Mouse (Mus musculus): ENCODE measurements at regions not wholly inside any gene's neighbourhood (a gene's known extent, or its start where the extent isn't known, plus 50 kb on each side); places are given as distances from the start of the nearest gene placed in this dataset.

DNA sequence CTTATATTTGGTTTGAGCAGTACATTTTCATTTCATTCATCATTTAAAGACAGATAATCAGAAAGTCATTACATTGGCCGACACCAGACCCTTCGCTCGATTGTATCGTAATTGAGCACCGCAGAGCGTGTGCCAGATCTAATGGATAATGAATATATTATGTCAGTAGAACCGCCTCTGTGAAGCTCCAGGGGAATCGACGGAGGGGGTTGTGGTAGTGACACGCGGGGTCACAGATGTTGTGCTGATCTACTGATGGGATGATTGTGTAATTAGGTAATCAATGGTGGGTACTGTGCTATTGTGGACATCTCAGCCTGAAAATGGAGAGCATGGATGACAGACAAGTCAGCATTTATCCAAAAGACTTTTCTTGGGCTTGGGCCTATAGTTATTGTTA is 414.3 kb upstream of the Tenm2 start:
- Histone ChIP-seq H3K9me3 (ENCODE audit: control insufficient read depth, low read length) (no peaks in the 10 kb centered on the region), H3K4me2 (replicated peaks; ENCODE audit: low read depth, low read length) (no peak overlapping the region), H3K4me1 (ENCODE audit: control insufficient read depth, insufficient read depth, low read length) (no peaks in the 10 kb centered on the region), H3K27me3 (ENCODE audit: control insufficient read depth, insufficient read depth, low read length) (no peaks in the 10 kb centered on the region), H3K4me3 (ENCODE audit: low read length) (no peak overlapping the region), H3K9ac (ENCODE audit: low read depth, low read length) (no peak overlapping the region), H3K27ac (ENCODE audit: low read depth, low read length) (no peak overlapping the region), H3K36me3 (ENCODE audit: control insufficient read depth, insufficient read depth, low read length) (no peaks in the 10 kb centered on the region)
- 94% methylated on average over 11 of the region's 11 CpGs for WGBS
- ATAC-seq (ENCODE audit: low FRiP score, low TSS enrichment) = no peak

DNA sequence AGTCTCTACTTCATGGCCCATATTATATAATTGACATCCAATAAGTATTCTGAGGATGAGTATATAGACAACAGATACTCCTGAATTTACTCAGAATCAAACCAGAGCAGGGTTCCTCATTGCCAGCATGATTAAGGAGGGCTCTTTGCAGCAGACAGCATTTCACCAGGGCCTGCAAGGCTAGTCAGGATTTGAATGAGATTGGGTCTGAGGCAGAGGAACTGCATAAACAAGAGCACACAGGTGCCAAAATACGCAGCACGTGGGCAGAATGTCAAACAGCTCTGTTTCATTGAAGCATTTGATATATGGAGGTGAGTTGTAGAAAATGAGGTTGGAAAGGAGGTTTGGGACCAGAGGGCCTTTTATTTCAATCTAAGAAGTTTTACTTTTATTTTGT is 387.5 kb upstream of the Tenm2 start:
- H3K4me2 ChIP-seq (replicated peaks; ENCODE audit: low read depth, low read length) = no peak overlapping the region
- no peaks in the 10 kb centered on the region for H3K9me3 ChIP-seq (ENCODE audit: control insufficient read depth, low read length)
- no peak for ATAC-seq (ENCODE audit: low FRiP score, low TSS enrichment)
- WGBS = 61% methylated on average over 2 of the region's 2 CpGs
- no peaks in the 10 kb centered on the region for H3K4me1 ChIP-seq (ENCODE audit: control insufficient read depth, insufficient read depth, low read length)
- H3K27me3 ChIP-seq (ENCODE audit: control insufficient read depth, insufficient read depth, low read length) = no peaks in the 10 kb centered on the region
- no peak overlapping the region for H3K9ac ChIP-seq (ENCODE audit: low read depth, low read length)
- no peak overlapping the region for H3K27ac ChIP-seq (ENCODE audit: low read depth, low read length)
- no peak overlapping the region for H3K4me3 ChIP-seq (ENCODE audit: low read length)
- no peaks in the 10 kb centered on the region for H3K36me3 ChIP-seq (ENCODE audit: control insufficient read depth, insufficient read depth, low read length)

DNA sequence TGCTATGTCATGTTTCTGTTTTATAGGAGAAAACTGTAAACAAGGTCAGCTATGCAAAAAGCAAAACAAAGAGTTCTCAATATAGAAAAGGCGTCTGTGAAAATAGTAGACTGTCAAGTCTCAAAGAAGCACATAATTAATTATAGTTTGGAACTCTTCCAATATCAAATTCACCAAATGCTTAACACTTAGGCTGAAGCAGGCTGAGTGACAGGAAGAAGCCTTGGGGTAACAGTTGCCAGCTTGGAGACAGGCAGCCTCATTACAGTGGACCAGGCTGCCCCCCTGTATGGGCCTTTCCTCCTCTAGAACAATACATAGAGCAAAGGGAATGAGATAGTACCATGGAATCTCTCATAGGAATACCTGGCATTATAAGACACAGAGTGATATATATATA is 364.8 kb upstream of the Tenm2 start:
- Histone ChIP-seq H3K36me3 (ENCODE audit: control insufficient read depth, insufficient read depth, low read length) (no peaks in the 10 kb centered on the region), H3K27me3 (ENCODE audit: control insufficient read depth, insufficient read depth, low read length) (no peaks in the 10 kb centered on the region), H3K27ac (ENCODE audit: low read depth, low read length) (no peak overlapping the region), H3K4me3 (ENCODE audit: low read length) (no peak overlapping the region), H3K9ac (ENCODE audit: low read depth, low read length) (no peak overlapping the region), H3K4me1 (ENCODE audit: control insufficient read depth, insufficient read depth, low read length) (no peaks in the 10 kb centered on the region), H3K4me2 (replicated peaks; ENCODE audit: low read depth, low read length) (no peak overlapping the region), H3K9me3 (ENCODE audit: control insufficient read depth, low read length) (no peaks in the 10 kb centered on the region)
- 70% methylated on average over 1 of the region's 1 CpGs for WGBS
- no peak for ATAC-seq (ENCODE audit: low FRiP score, low TSS enrichment)

DNA sequence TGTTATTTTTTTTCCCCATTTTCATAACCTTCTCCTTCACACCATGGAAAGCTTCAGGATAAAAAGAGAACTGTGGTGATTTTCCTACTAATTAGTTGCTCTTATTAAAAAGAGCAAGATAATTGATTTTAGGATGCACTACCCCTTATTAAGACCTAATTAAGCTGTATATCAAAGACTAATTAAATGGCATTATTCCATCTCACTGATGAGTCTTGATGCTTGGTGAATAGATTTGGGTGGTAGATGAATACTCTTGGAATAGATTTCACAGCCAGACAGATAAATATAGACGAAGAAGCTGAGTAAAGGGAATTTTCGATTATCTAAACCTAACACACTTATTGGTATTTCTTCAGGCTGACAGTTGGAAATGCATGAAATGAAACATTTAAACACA is 346.5 kb upstream of the Tenm2 start:
- no peak for ATAC-seq (ENCODE audit: low FRiP score, low TSS enrichment)
- no peaks in the 10 kb centered on the region for H3K4me1 ChIP-seq (ENCODE audit: control insufficient read depth, insufficient read depth, low read length)
- H3K27ac ChIP-seq (ENCODE audit: low read depth, low read length) = no peak overlapping the region
- no peak overlapping the region for H3K9ac ChIP-seq (ENCODE audit: low read depth, low read length)
- no peak overlapping the region for H3K4me2 ChIP-seq (replicated peaks; ENCODE audit: low read depth, low read length)
- 87% methylated on average over 2 of the region's 2 CpGs for WGBS
- no peaks in the 10 kb centered on the region for H3K27me3 ChIP-seq (ENCODE audit: control insufficient read depth, insufficient read depth, low read length)
- H3K36me3 ChIP-seq (ENCODE audit: control insufficient read depth, insufficient read depth, low read length) = no peaks in the 10 kb centered on the region
- no peaks in the 10 kb centered on the region for H3K9me3 ChIP-seq (ENCODE audit: control insufficient read depth, low read length)
- H3K4me3 ChIP-seq (ENCODE audit: low read length) = no peak overlapping the region

DNA sequence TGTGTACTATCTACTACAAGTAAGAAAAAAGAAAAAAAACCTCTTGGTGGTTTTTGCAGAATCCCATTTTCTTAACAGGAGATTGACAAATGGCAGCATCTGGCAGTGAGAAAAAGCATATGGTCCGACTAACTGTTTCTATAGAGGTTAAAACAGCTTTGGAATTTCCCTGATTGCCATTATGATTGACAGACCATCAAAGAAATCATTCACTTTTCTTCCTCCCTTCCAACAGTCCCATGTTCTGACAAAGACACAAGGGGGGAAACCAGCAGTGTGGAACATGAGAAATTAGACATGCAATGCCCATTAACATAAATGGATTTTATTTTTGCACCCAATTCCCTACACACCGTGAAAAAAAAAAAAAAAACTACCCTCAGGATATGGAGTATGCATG is 297.9 kb upstream of the Tenm2 start:
- Histone ChIP-seq H3K4me1 (ENCODE audit: control insufficient read depth, insufficient read depth, low read length) (no peaks in the 10 kb centered on the region), H3K4me3 (ENCODE audit: low read length) (no peak overlapping the region), H3K9ac (ENCODE audit: low read depth, low read length) (no peak overlapping the region), H3K27ac (ENCODE audit: low read depth, low read length) (no peak overlapping the region), H3K9me3 (ENCODE audit: control insufficient read depth, low read length) (no peaks in the 10 kb centered on the region), H3K36me3 (ENCODE audit: control insufficient read depth, insufficient read depth, low read length) (no peaks in the 10 kb centered on the region), H3K4me2 (replicated peaks; ENCODE audit: low read depth, low read length) (no peak overlapping the region), H3K27me3 (ENCODE audit: control insufficient read depth, insufficient read depth, low read length) (no peaks in the 10 kb centered on the region)
- WGBS = 70% methylated on average over 2 of the region's 2 CpGs
- no peak for ATAC-seq (ENCODE audit: low FRiP score, low TSS enrichment)

DNA sequence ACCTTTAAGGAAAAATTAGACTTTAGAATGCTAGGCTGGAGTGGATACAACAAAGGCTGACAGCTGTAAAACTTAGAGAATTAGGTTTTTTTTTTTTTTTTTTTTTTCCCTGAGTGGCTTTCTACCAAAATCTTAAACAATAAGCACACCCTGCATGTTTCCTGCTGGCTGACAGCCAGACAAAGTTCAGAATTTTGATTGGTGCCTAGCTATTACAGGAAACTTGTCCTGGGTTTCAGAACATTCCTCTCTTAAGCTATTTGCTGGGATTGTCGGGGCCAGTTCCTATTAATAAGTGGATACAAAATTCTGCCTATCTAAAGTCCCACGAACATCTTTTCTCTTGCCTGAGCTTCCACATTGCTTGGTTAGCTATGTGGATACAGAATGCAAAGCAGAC is 296.7 kb upstream of the Tenm2 start:
- Histone ChIP-seq H3K27ac (ENCODE audit: low read depth, low read length) (no peak overlapping the region), H3K9me3 (ENCODE audit: control insufficient read depth, low read length) (no peaks in the 10 kb centered on the region), H3K4me3 (ENCODE audit: low read length) (no peak overlapping the region), H3K4me2 (replicated peaks; ENCODE audit: low read depth, low read length) (no peak overlapping the region), H3K36me3 (ENCODE audit: control insufficient read depth, insufficient read depth, low read length) (no peaks in the 10 kb centered on the region), H3K9ac (ENCODE audit: low read depth, low read length) (no peak overlapping the region), H3K27me3 (ENCODE audit: control insufficient read depth, insufficient read depth, low read length) (no peaks in the 10 kb centered on the region), H3K4me1 (ENCODE audit: control insufficient read depth, insufficient read depth, low read length) (no peaks in the 10 kb centered on the region)
- WGBS = 55% methylated on average over 2 of the region's 2 CpGs
- no peak for ATAC-seq (ENCODE audit: low FRiP score, low TSS enrichment)

DNA sequence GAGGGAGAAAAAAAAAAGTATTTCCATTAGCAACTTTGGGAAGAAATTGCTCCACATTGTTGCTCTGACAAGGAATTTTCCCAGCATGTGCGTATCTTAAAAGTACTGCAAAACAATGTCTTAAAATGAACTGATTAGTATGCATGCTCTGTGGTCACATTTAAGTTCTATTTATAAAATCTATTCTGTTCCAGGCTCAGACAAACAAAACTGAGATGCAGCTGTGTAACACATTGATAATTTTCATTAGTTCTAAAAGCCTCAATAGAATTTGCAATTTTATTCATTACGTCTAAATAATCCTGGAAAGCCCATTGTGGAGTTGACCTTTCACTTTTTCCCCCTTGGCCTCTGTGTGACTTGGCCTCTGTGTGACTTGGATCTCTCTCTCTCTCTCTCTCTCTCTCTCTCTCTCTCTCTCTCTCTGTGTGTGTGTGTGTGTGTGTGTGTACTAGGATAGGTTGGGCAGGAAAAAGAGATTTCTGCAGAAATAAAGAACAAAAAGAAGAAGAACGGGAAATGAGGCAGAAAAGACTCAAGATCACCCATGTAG is 262.8 kb upstream of the Tenm2 start:
- ATAC-seq (ENCODE audit: low FRiP score, low TSS enrichment) = no peak
- Histone ChIP-seq H3K27me3 (ENCODE audit: control insufficient read depth, insufficient read depth, low read length) (no peaks in the 10 kb centered on the region), H3K9ac (ENCODE audit: low read depth, low read length) (no peak overlapping the region), H3K4me1 (ENCODE audit: control insufficient read depth, insufficient read depth, low read length) (no peaks in the 10 kb centered on the region), H3K36me3 (ENCODE audit: control insufficient read depth, insufficient read depth, low read length) (no peaks in the 10 kb centered on the region), H3K9me3 (ENCODE audit: control insufficient read depth, low read length) (no peaks in the 10 kb centered on the region), H3K27ac (ENCODE audit: low read depth, low read length) (no peak overlapping the region), H3K4me3 (ENCODE audit: low read length) (no peak overlapping the region), H3K4me2 (replicated peaks; ENCODE audit: low read depth, low read length) (no peak overlapping the region)
- WGBS = 75% methylated on average over 3 of the region's 3 CpGs

DNA sequence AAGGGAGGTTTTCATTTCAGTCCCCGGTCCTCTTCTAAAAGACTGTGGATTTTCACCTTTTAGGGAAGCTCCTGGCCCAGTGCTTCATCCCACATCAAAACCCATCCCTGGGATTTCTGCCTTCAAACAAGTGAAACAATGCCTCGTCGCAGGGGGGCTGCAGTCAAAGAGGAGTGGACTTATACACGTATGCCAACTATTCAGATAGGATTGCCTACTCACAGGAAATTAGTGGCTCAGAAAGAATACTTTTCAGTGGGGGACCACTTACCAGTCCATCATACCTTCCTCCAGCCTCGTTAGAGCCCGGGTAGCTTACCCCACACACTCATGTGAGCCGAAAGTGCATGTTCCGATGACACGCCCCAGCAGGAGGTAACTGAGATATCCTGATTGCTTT is 262.1 kb upstream of the Tenm2 start:
- H3K27ac ChIP-seq (ENCODE audit: low read depth, low read length) = no peak overlapping the region
- no peak for ATAC-seq (ENCODE audit: low FRiP score, low TSS enrichment)
- H3K4me3 ChIP-seq (ENCODE audit: low read length) = no peak overlapping the region
- H3K36me3 ChIP-seq (ENCODE audit: control insufficient read depth, insufficient read depth, low read length) = no peaks in the 10 kb centered on the region
- 55% methylated on average over 9 of the region's 9 CpGs for WGBS
- H3K27me3 ChIP-seq (ENCODE audit: control insufficient read depth, insufficient read depth, low read length) = no peaks in the 10 kb centered on the region
- H3K4me1 ChIP-seq (ENCODE audit: control insufficient read depth, insufficient read depth, low read length) = no peaks in the 10 kb centered on the region
- no peak overlapping the region for H3K4me2 ChIP-seq (replicated peaks; ENCODE audit: low read depth, low read length)
- H3K9ac ChIP-seq (ENCODE audit: low read depth, low read length) = no peak overlapping the region
- H3K9me3 ChIP-seq (ENCODE audit: control insufficient read depth, low read length) = no peaks in the 10 kb centered on the region

DNA sequence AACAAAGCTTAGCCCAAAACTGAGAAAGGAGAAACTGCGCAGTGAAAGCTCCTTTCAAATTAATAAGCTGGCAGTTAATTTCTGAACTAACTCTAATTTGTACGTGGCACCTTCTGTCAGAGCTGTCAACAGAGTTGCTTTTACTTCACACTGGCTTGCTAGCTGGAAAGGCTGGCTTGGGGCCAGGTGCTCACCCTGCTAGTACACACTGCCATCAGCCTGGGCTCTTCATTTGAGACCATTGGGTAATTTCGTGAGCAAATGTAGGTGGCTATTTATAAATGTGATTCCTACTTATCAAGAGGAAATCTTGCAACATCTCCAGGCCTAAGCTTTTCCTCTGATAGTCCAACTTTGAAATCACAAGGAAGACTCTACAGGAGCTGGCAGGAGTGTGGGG is 244.5 kb upstream of the Tenm2 start:
- no peak overlapping the region for H3K4me2 ChIP-seq (replicated peaks; ENCODE audit: low read depth, low read length)
- WGBS = 80% methylated on average over 3 of the region's 3 CpGs
- H3K36me3 ChIP-seq (ENCODE audit: control insufficient read depth, insufficient read depth, low read length) = no peaks in the 10 kb centered on the region
- no peaks in the 10 kb centered on the region for H3K27me3 ChIP-seq (ENCODE audit: control insufficient read depth, insufficient read depth, low read length)
- no peak for ATAC-seq (ENCODE audit: low FRiP score, low TSS enrichment)
- no peak overlapping the region for H3K4me3 ChIP-seq (ENCODE audit: low read length)
- no peak overlapping the region for H3K9ac ChIP-seq (ENCODE audit: low read depth, low read length)
- no peaks in the 10 kb centered on the region for H3K9me3 ChIP-seq (ENCODE audit: control insufficient read depth, low read length)
- no peak overlapping the region for H3K27ac ChIP-seq (ENCODE audit: low read depth, low read length)
- no peaks in the 10 kb centered on the region for H3K4me1 ChIP-seq (ENCODE audit: control insufficient read depth, insufficient read depth, low read length)

Data from kidney, embryonic 14.5 days (tissue).